Mouse (Mus musculus) embryonic facial prominence, embryonic 11.5 days (tissue): ENCODE results near the gene Rbms1. TPM values are rescaled to one million over a fixed set of nuclear protein-coding genes. Genes with fewer than 3 reads are reported as not detected.

Source experiments
- ATAC-seq: fragments of 200-750 bp; cut with Nextera tagmentation; replicated peaks from 2 replicates; pipeline ENCODE4 v1.8.0; 2017; ENCODE audit warnings: low read depth; ENCODE audit not compliant: insufficient number of reproducible peaks, low FRiP score, low TSS enrichment
- DNase-seq: peaks from one replicate; pipeline ENCODE4 v3.0.0-alpha.2; 2015; ENCODE audit warnings: low spot score
- H3K27ac ChIP-seq: fragments of 300-500 bp; sonication (generic); replicated peaks from 2 replicates; pipeline ENCODE4 v1.5.1; 2014; ENCODE audit warnings: mild to moderate bottlenecking, low read depth, low read length, control low read depth
- H3K27me3 ChIP-seq: fragments of 300-500 bp; sonication (generic); 2 replicates; pipeline ENCODE4 v1.6.1; 2014; ENCODE audit warnings: mild to moderate bottlenecking, low read length, moderate library complexity, mixed read lengths; ENCODE audit not compliant: control insufficient read depth, insufficient read depth
- H3K36me3 ChIP-seq: fragments of 300-500 bp; sonication (generic); replicated peaks from 2 replicates; pipeline ENCODE4 v1.6.1; 2014; ENCODE audit warnings: low read depth, mild to moderate bottlenecking, low read length, moderate library complexity, mixed read lengths; ENCODE audit not compliant: control insufficient read depth, insufficient read depth
- H3K4me1 ChIP-seq: fragments of 300-500 bp; sonication (generic); 2 replicates; pipeline ENCODE4 v1.6.1; 2014; ENCODE audit warnings: low read length, mixed read lengths; ENCODE audit not compliant: control insufficient read depth, insufficient read depth
- H3K4me2 ChIP-seq: fragments of 300-500 bp; sonication (generic); 2 replicates; pipeline ENCODE4 v1.6.1; 2014; ENCODE audit warnings: low read depth, mild to moderate bottlenecking, control low read depth, low read length, moderate library complexity
- H3K4me3 ChIP-seq: fragments of 300-500 bp; sonication (generic); 2 replicates; pipeline ENCODE4 v1.5.1; 2014; ENCODE audit warnings: low read depth, low read length, control low read depth
- H3K9ac ChIP-seq: fragments of 300-500 bp; sonication (generic); replicated peaks from 2 replicates; pipeline ENCODE4 v1.6.1; 2014; ENCODE audit warnings: mild to moderate bottlenecking, control low read depth, low read length
- H3K9me3 ChIP-seq: fragments of 300-500 bp; sonication (generic); replicated peaks from 2 replicates; pipeline ENCODE4 v1.6.1; 2016; ENCODE audit warnings: mild to moderate bottlenecking, low read length, inconsistent platforms, mixed read lengths; ENCODE audit not compliant: control insufficient read depth
- WGBS: fragments of 180-500 bp; shearing (Covaris S2); extraction: QIAGEN DNeasy Blood & Tissue Kit; methylation state at CpG from one replicate; pipeline ENCODE4 v1.1.7; 2014; 5-methylcytosine and 5-hydroxymethylcytosine counted together
- polyA plus RNA-seq: library from polyadenylated mRNA; unstranded; fragments of >200 nt; fragmentation: Nextera tagmentation; extraction: Ambion mirVana; gene quantifications from 2 replicates; pipeline ENCODE4 v1.2.1, GENCODE M21; 2014

Rbms1 gene
- polyA plus RNA-seq, 1 experiment from 2014 or later: 103 TPM

- ATAC-seq: no peak
- DNase-seq: no peak
- Histone ChIP-seq H3K27me3 (no peaks in the 10 kb centered on the region), H3K9ac (no peak overlapping the region), H3K4me3 (no peak overlapping the region), H3K4me2 (no peak overlapping the region), H3K27ac (no peak overlapping the region), H3K9me3 (no peaks in the 10 kb centered on the region), H3K4me1 (no peaks in the 10 kb centered on the region), H3K36me3 (no peaks in the 10 kb centered on the region)
- WGBS: 65% methylated on average over 3 of the region's 3 CpGs
Observed at GRCm38 (mm10) chr2:60747590-60747989, 215.4 kb downstream of the Rbms1 start.

- no peaks in the 10 kb centered on the region for H3K9me3 ChIP-seq
- H3K9ac ChIP-seq: no peak overlapping the region
- ATAC-seq: no peak
- H3K4me1 ChIP-seq: no peaks in the 10 kb centered on the region
- no peak overlapping the region for H3K27ac ChIP-seq
- H3K36me3 ChIP-seq: no peaks in the 10 kb centered on the region
- no peak for DNase-seq
- H3K4me3 ChIP-seq: no peak overlapping the region
- whole genome bisulfite sequencing: 71% methylated on average over 3 of the region's 3 CpGs
- H3K27me3 ChIP-seq: no peaks in the 10 kb centered on the region
- H3K4me2 ChIP-seq: no peak overlapping the region
Observed at GRCm38 (mm10) chr2:60744674-60745073, 218.3 kb downstream of the Rbms1 start.

- Histone ChIP-seq H3K4me3 (no peak overlapping the region), H3K9me3 (no peaks in the 10 kb centered on the region), H3K27me3 (no peaks in the 10 kb centered on the region), H3K27ac (no peak overlapping the region), H3K9ac (no peak overlapping the region), H3K36me3 (no peaks in the 10 kb centered on the region), H3K4me2 (no peak overlapping the region), H3K4me1 (no peaks in the 10 kb centered on the region)
- WGBS: 70% methylated on average over 10 of the region's 10 CpGs
- ATAC-seq (no peak), DNase-seq (no peak)
Observed at GRCm38 (mm10) chr2:60739389-60740137, 223.4 kb downstream of the Rbms1 start.

GRCm38 (mm10) chr2:60730929-60731328 lies 232.1 kb downstream of the Rbms1 start:
- Histone ChIP-seq H3K27ac (no peak overlapping the region), H3K27me3 (no peaks in the 10 kb centered on the region), H3K4me2 (no peak overlapping the region), H3K9me3 (no peaks in the 10 kb centered on the region), H3K36me3 (no peaks in the 10 kb centered on the region), H3K9ac (no peak overlapping the region), H3K4me1 (no peaks in the 10 kb centered on the region; the same call in 1 of the 2 replicates), H3K4me3 (no peak overlapping the region)
- WGBS: 52% methylated on average over 6 of the region's 6 CpGs
- ATAC-seq (no peak), DNase-seq (no peak)

- H3K4me3 ChIP-seq: no peak overlapping the region
- no peak overlapping the region for H3K9ac ChIP-seq
- H3K4me1 ChIP-seq: no peaks in the 10 kb centered on the region; the same call in 1 of the 2 replicates
- H3K4me2 ChIP-seq: no peak overlapping the region
- no peak for DNase-seq
- no peak for ATAC-seq
- no peaks in the 10 kb centered on the region for H3K27me3 ChIP-seq
- WGBS: 7% methylated on average over 3 of the region's 3 CpGs
- H3K36me3 ChIP-seq: no peaks in the 10 kb centered on the region
- H3K27ac ChIP-seq: no peak overlapping the region
- H3K9me3 ChIP-seq: no peaks in the 10 kb centered on the region
Observed at GRCm38 (mm10) chr2:60730024-60730423, 233.0 kb downstream of the Rbms1 start.

- no peak for DNase-seq
- Histone ChIP-seq H3K27me3 (no peaks in the 10 kb centered on the region), H3K36me3 (no peaks in the 10 kb centered on the region), H3K4me2 (no peak overlapping the region), H3K27ac (no peak overlapping the region), H3K9me3 (no peaks in the 10 kb centered on the region), H3K9ac (no peak overlapping the region), H3K4me3 (no peak overlapping the region), H3K4me1 (no peaks in the 10 kb centered on the region; the same call in 1 of the 2 replicates)
- ATAC-seq: no peak
- 69% methylated on average over 10 of the region's 10 CpGs for WGBS
Observed at GRCm38 (mm10) chr2:60728902-60729585, 233.9 kb downstream of the Rbms1 start.

GRCm38 (mm10) chr2:60724660-60725059 lies 238.3 kb downstream of the Rbms1 start:
- H3K27ac ChIP-seq: no peak overlapping the region
- no peaks in the 10 kb centered on the region for H3K9me3 ChIP-seq
- DNase-seq (no peak), ATAC-seq (no peak)
- H3K27me3 ChIP-seq: no peaks in the 10 kb centered on the region
- 86% methylated on average over 2 of the region's 2 CpGs for WGBS
- H3K9ac ChIP-seq: no peak overlapping the region
- H3K4me1 ChIP-seq: no peaks in the 10 kb centered on the region; the same call in 1 of the 2 replicates
- no peaks in the 10 kb centered on the region for H3K36me3 ChIP-seq
- H3K4me2 ChIP-seq: no peak overlapping the region
- no peak overlapping the region for H3K4me3 ChIP-seq

- H3K36me3 ChIP-seq: no peaks in the 10 kb centered on the region
- H3K27me3 ChIP-seq: no peaks in the 10 kb centered on the region
- H3K9ac ChIP-seq: no peak overlapping the region
- no peak overlapping the region for H3K27ac ChIP-seq
- no peaks in the 10 kb centered on the region for H3K4me1 ChIP-seq
- H3K4me2 ChIP-seq: no peak overlapping the region
- no peak overlapping the region for H3K4me3 ChIP-seq
- ATAC-seq: no peak
- 89% methylated on average over 3 of the region's 3 CpGs for WGBS
- no peak for DNase-seq
- H3K9me3 ChIP-seq: no peaks in the 10 kb centered on the region
Observed at GRCm38 (mm10) chr2:60722967-60723366, 240.0 kb downstream of the Rbms1 start.
